Mouse (Mus musculus) MEL (cell line): ENCODE results near the gene Tmem171. TPM values are rescaled to one million over a fixed set of nuclear protein-coding genes. Genes with fewer than 3 reads are reported as not detected.

Experiments used
- DNase-seq: peaks from one replicate; pipeline ENCODE4 v3.0.0; 2011; ENCODE audit warnings: low read depth, low spot score
- H3K27ac ChIP-seq: 2 replicates; pipeline ENCODE4 v1.5.1; 2012; ENCODE audit warnings: low read depth, mild to moderate bottlenecking, control low read depth, low read length, moderate library complexity; ENCODE audit not compliant: control insufficient read depth
- H3K27me3 ChIP-seq, 2 experiments: fragments of 150-350 bp in 1 of 2; sonication (generic) in 1 of 2; 2 replicates each; pipeline ENCODE4 v1.6.1; 2012; ENCODE audit warnings: low read length in 2 of 2, mild to moderate bottlenecking in 2 of 2, improper control_type of control experiment in 1 of 2, moderate library complexity in 1 of 2; ENCODE audit not compliant: insufficient read depth in 2 of 2, control insufficient read depth in 1 of 2
- H3K36me3 ChIP-seq, 2 experiments: 2 replicates each; pipeline ENCODE4 v1.6.1; 2012 to 2014; ENCODE audit warnings: low read length in 2 of 2, improper control_type of control experiment in 1 of 2, inconsistent platforms in 1 of 2, mild to moderate bottlenecking in 1 of 2; ENCODE audit not compliant: insufficient read depth in 2 of 2, control insufficient read depth in 1 of 2
- H3K4me1 ChIP-seq, 2 experiments: fragments of 150-350 bp in 1 of 2; sonication (generic) in 1 of 2; 2 replicates each; pipeline ENCODE4 v1.6.1; 2012; ENCODE audit warnings: low read length in 2 of 2, improper control_type of control experiment in 1 of 2, mild to moderate bottlenecking in 1 of 2; ENCODE audit not compliant: insufficient read depth in 2 of 2, control insufficient read depth in 1 of 2
- H3K4me3 ChIP-seq, 2 experiments: fragments of 150-350 bp in 1 of 2; sonication (generic) in 1 of 2; 2 replicates each; pipeline ENCODE4 v1.5.1; 2012; ENCODE audit warnings: low read depth in 2 of 2, low read length in 2 of 2, mild to moderate bottlenecking in 2 of 2, moderate library complexity in 2 of 2, control low read depth in 1 of 2, improper control_type of control experiment in 1 of 2; ENCODE audit not compliant: control insufficient read depth in 1 of 2, insufficient read depth in 1 of 2
- H3K79me2 ChIP-seq: 2 replicates; pipeline ENCODE4 v1.6.1; 2012; ENCODE audit warnings: mild to moderate bottlenecking, low read length, moderate library complexity; ENCODE audit not compliant: control insufficient read depth, poor library complexity, insufficient read depth
- H3K9ac ChIP-seq: 2 replicates; pipeline ENCODE4 v1.6.1; 2012; ENCODE audit warnings: low read depth, mild to moderate bottlenecking, control low read depth, low read length, moderate library complexity; ENCODE audit not compliant: control insufficient read depth, poor library complexity, severe bottlenecking
- H3K9me3 ChIP-seq: fragments of 150-350 bp; sonication (generic); replicated peaks from 2 replicates; pipeline ENCODE4 v1.6.1; 2012; ENCODE audit warnings: mild to moderate bottlenecking, low read length, improper control_type of control experiment, moderate library complexity; ENCODE audit not compliant: insufficient read depth
- CHD1 ChIP-seq: IDR thresholded peaks from 2 replicates; pipeline ENCODE4 v1.6.1; 2012; ENCODE audit warnings: low read depth, mild to moderate bottlenecking, inconsistent platforms, low read length, improper control_type of control experiment
- CTCF ChIP-seq, 3 experiments: IDR thresholded peaks in 2 of 3; conservative IDR thresholded peaks in 1 of 3; 2 replicates each; pipeline ENCODE4 v1.5.1; 2011 to 2012; ENCODE audit warnings: low read length in 3 of 3, low read depth in 2 of 3, mild to moderate bottlenecking in 2 of 3, improper control_type of control experiment in 1 of 3, inconsistent platforms in 1 of 3, mixed read lengths in 1 of 3, moderate library complexity in 1 of 3; ENCODE audit not compliant: control insufficient read depth in 1 of 3, insufficient read depth in 1 of 3, poor library complexity in 1 of 3, severe bottlenecking in 1 of 3
- GABPA ChIP-seq: IDR thresholded peaks from 2 replicates; pipeline ENCODE4 v1.6.1; 2012; ENCODE audit warnings: low read depth, mild to moderate bottlenecking, inconsistent platforms, low read length, improper control_type of control experiment, moderate library complexity
- HCFC1 ChIP-seq: IDR thresholded peaks from 2 replicates; pipeline ENCODE4 v1.6.1; 2012; ENCODE audit warnings: low read depth, mild to moderate bottlenecking, inconsistent platforms, low read length, improper control_type of control experiment, moderate library complexity
- JUND ChIP-seq: IDR thresholded peaks from 2 replicates; pipeline ENCODE4 v1.6.1; 2011; ENCODE audit warnings: low read depth, mild to moderate bottlenecking, improper control_type of control experiment, low read length
- KAT2A ChIP-seq: conservative IDR thresholded peaks from 2 replicates; pipeline ENCODE4 v1.6.1; 2012; ENCODE audit warnings: low read depth, low read length, improper control_type of control experiment, inconsistent platforms
- MAX ChIP-seq: IDR thresholded peaks from 2 replicates; pipeline ENCODE4 v1.6.1; 2011; ENCODE audit warnings: low read length, improper control_type of control experiment
- NELFE ChIP-seq: IDR thresholded peaks from 2 replicates; pipeline ENCODE4 v1.6.1; 2011; ENCODE audit warnings: low read depth, low read length, improper control_type of control experiment
- POLR2A ChIP-seq, 2 experiments: IDR thresholded peaks; 2 replicates each; pipeline ENCODE4 v1.6.1; 2011 to 2012; ENCODE audit warnings: low read length in 2 of 2, mild to moderate bottlenecking in 2 of 2, control low read depth in 1 of 2, improper control_type of control experiment in 1 of 2, low read depth in 1 of 2, moderate library complexity in 1 of 2; ENCODE audit not compliant: control insufficient read depth in 1 of 2, insufficient read depth in 1 of 2, poor library complexity in 1 of 2
- RAD21 ChIP-seq: IDR thresholded peaks from 2 replicates; pipeline ENCODE4 v1.6.1; 2011; ENCODE audit warnings: mild to moderate bottlenecking, low read depth, low read length, improper control_type of control experiment
- RCOR1 ChIP-seq: IDR thresholded peaks from 2 replicates; pipeline ENCODE4 v1.6.1; 2012; ENCODE audit warnings: low read depth, mild to moderate bottlenecking, inconsistent platforms, low read length, improper control_type of control experiment
- SMC3 ChIP-seq: IDR thresholded peaks from 2 replicates; pipeline ENCODE4 v1.6.1; 2011; ENCODE audit warnings: low read depth, low read length, improper control_type of control experiment
- TAL1 ChIP-seq: IDR thresholded peaks from 2 replicates; pipeline ENCODE4 v1.6.1; 2012; ENCODE audit warnings: mild to moderate bottlenecking, inconsistent platforms, low read length, moderate library complexity, mixed read lengths
- TBP ChIP-seq: IDR thresholded peaks from 2 replicates; pipeline ENCODE4 v1.8.0; 2011; ENCODE audit warnings: low read depth, low read length, improper control_type of control experiment
- TCF12 ChIP-seq: IDR thresholded peaks from 2 replicates; pipeline ENCODE4 v1.6.1; 2014; ENCODE audit warnings: low read depth, mild to moderate bottlenecking, inconsistent platforms, low read length, improper control_type of control experiment, moderate library complexity
- ZC3H11A ChIP-seq: IDR thresholded peaks from 2 replicates; pipeline ENCODE4 v1.6.1; 2012; ENCODE audit warnings: low read depth, mild to moderate bottlenecking, inconsistent platforms, low read length, improper control_type of control experiment
- ZKSCAN1 ChIP-seq: IDR thresholded peaks from 2 replicates; pipeline ENCODE4 v1.6.1; 2012; ENCODE audit warnings: low read depth, mild to moderate bottlenecking, inconsistent platforms, low read length, improper control_type of control experiment, moderate library complexity
- ZMIZ1 ChIP-seq: IDR thresholded peaks from 2 replicates; pipeline ENCODE4 v1.6.1; 2012; ENCODE audit warnings: low read depth, mild to moderate bottlenecking, inconsistent platforms, low read length, improper control_type of control experiment, moderate library complexity
- ZNF384 ChIP-seq: IDR thresholded peaks from 2 replicates; pipeline ENCODE4 v1.6.1; 2012; ENCODE audit warnings: low read depth, mild to moderate bottlenecking, inconsistent platforms, low read length, improper control_type of control experiment
- polyA plus RNA-seq, 2 experiments: library from polyadenylated mRNA; stranded (reverse) in 1 of 2; unstranded in 1 of 2; fragments of >175 nt in 1 of 2; fragments of >200 nt in 1 of 2; gene quantifications; 2 replicates each; pipeline versions ENCODE4 v1.2.1 to v1.2.4; 2012; ENCODE audit warnings: low replicate concordance in 2 of 2, low read depth in 1 of 2; ENCODE audit not compliant: insufficient read length in 2 of 2, insufficient read depth in 1 of 2, missing spikeins in 1 of 2
- total RNA-seq: library from RNA; depleted of rRNA; stranded (reverse); fragments of 300-350 nt; gene quantifications from 2 replicates; pipeline ENCODE4 v1.2.3, GENCODE M21; 2012

Gene Tmem171
- total and polyA plus RNA-seq, 3 experiments, result not detected

GRCm38 (mm10) chr13:98673922-98674321, 20.7 kb downstream of the Tmem171 start:
- H3K27ac ChIP-seq, result no peak overlapping the region
- H3K27me3 ChIP-seq, result no peaks in the 10 kb centered on the region
- H3K9me3 ChIP-seq, result no peaks in the 10 kb centered on the region
- H3K4me3 ChIP-seq, result no peak overlapping the region
- no peak overlapping the region for H3K9ac ChIP-seq
- no peaks in the 10 kb centered on the region for H3K36me3 ChIP-seq
- TF ChIP-seq TBP, result no peak
- TF ChIP-seq JUND, result no peak
- TF ChIP-seq RCOR1, result no peak
- no peak for TF ChIP-seq HCFC1
- no peak for TF ChIP-seq TAL1
- no peak for TF ChIP-seq ZC3H11A
- no peaks in the 10 kb centered on the region for H3K4me1 ChIP-seq
- no peaks in the 10 kb centered on the region for H3K79me2 ChIP-seq
- no peak for DNase-seq

GRCm38 (mm10) chr13:98669296-98669695, 25.3 kb downstream of the Tmem171 start:
- Histone ChIP-seq H3K79me2 (no peaks in the 10 kb centered on the region), H3K9ac (no peak overlapping the region)
- no peak for DNase-seq
- no peak for TF ChIP-seq CHD1
- TF ChIP-seq RAD21, result no peak
- TF ChIP-seq GABPA, result no peak
- no peak for TF ChIP-seq TBP
- TF ChIP-seq KAT2A, result no peak
- TF ChIP-seq, all 39 proteins: peak for 0
- no peak overlapping the region for H3K27ac ChIP-seq
- no peaks in the 10 kb centered on the region for H3K27me3 ChIP-seq
- no peaks in the 10 kb centered on the region for H3K36me3 ChIP-seq
- H3K4me3 ChIP-seq, result no peak overlapping the region
- H3K4me1 ChIP-seq, result no peaks in the 10 kb centered on the region
- H3K9me3 ChIP-seq, result no peaks in the 10 kb centered on the region

GRCm38 (mm10) chr13:98667316-98667715, 27.3 kb downstream of the Tmem171 start:
- Histone ChIP-seq H3K27me3 (no peaks in the 10 kb centered on the region), H3K79me2 (no peaks in the 10 kb centered on the region), H3K27ac (no peak overlapping the region), H3K9me3 (no peaks in the 10 kb centered on the region), H3K36me3 (no peaks in the 10 kb centered on the region), H3K4me1 (no peaks in the 10 kb centered on the region), H3K9ac (no peak overlapping the region), H3K4me3 (no peak overlapping the region)
- no peak for TF ChIP-seq RCOR1
- TF ChIP-seq MAX, result no peak
- TF ChIP-seq CHD1, result no peak
- no peak for TF ChIP-seq ZMIZ1
- TF ChIP-seq NELFE, result no peak
- TF ChIP-seq ZKSCAN1, result no peak
- no peak for TF ChIP-seq RAD21
- no peak for TF ChIP-seq ZC3H11A
- no peak for TF ChIP-seq CTCF (IDR thresholded peaks at IDR 0.05 in 2 of 3, conservative IDR thresholded peaks at IDR 0.05 in 1 of 3; ENCODE audit: control insufficient read depth in 1 of 3, insufficient read depth in 1 of 3, low read depth in 2 of 3, low read length in 3 of 3, poor library complexity in 1 of 3, severe bottlenecking in 1 of 3)
- TF ChIP-seq TCF12, result no peak
- no peak for TF ChIP-seq TAL1
- TF ChIP-seq JUND, result no peak
- no peak for TF ChIP-seq ZNF384
- no peak for TF ChIP-seq SMC3
- no peak for TF ChIP-seq POLR2A (IDR thresholded peaks at IDR 0.05; ENCODE audit: control insufficient read depth in 1 of 2, insufficient read depth in 1 of 2, low read depth in 1 of 2, low read length in 2 of 2, poor library complexity in 1 of 2)
- DNase-seq, result no peak
